Mouse (Mus musculus) spleen, postnatal 4 days (tissue): ENCODE measurements around the gene Lrriq1.

ENCODE experiments used
- DNase-seq, 2 experiments: peaks; one replicate each; pipeline ENCODE4 v3.0.0; 2022; ENCODE audit warnings: low spot score in 2 of 2

Lrriq1 gene

DNA sequence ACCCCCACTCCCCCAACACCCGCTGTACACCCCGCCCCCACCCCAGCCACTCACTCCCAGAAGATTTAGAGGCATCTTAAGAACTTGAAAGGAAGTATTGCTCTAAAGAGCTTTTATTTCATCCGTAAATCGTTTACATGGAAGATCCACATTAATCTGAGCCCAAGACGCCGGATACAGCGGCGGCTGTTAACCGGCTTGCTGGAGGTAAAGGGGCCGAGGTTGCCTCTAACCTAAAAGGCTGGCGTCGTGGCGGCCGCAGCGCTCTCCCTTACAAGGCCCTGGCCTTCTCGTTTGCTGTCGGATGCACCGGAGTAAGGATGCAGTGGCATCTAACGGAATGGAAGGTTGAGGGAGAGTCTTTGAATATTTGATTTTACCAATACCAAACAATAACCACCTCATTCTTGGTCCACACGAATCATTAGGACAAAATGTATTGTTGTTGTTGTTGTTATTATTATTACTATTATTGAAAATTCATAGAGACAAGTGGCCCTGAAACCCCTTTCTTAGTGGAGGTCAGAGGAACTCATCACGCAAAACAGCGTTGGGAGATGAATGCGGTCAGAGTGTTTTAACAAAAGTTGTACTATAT, 206.9 kb downstream of the Lrriq1 start:
- DNase-seq = no peak

DNA sequence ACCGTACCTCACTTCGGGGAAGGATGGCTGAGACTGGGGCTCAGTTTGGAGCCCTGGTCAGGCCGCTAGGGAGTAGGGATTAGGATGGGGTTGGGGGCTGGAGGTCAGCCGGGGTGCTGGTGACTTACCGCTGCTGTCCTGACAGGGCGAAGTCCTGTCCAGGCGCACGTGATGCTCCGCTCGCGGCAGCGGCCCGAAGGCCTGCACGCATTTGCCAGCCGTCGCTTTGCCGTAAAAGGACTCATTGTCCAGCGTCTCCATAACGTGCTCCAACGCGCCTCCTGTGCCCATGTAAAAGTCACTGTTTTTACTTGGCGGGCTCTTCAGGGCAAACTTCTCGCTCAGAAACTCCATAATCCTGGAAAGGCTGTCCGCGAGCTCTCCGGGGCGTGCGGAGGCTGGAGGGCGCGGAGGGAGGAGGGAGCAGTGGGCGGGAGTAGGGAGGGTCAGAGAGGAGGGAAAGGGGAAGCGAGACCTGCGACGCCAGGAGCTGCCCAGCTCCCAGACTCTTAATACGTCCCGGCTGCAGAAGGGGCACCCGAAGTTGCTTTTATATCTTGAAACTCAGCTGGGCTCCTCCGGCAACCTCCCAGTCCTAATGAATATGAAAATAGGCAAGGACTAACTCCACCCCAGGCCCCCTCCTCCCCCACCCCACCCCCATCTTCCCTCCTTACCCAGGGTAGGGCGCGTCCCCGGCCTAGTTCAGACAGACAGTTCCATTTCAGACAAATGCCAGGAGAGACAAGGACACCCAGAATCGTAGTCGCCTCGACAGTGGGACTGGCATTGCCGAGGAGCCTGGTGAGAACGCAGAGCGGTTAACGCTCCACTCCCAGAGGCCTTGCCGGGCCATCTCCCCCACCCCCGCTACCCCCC, 207.6 kb downstream of the Lrriq1 start:
- no peak for DNase-seq

DNA sequence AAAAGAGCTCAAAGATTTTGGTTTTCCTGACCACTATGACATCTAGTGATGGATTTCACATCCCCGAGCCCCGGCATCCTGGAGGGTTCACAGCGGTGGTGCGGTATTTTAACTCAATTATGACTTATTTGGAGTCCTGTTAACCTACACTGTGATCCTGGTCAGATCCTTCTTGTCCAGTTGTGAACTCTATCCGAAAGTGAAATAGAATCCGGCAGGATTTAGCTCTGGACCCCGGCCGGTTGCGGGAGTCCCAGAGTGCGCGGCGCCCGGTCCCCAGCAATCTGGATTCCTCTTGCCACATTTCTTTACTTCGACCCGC, 208.2 kb downstream of the Lrriq1 start:
- DNase-seq = no peak

DNA sequence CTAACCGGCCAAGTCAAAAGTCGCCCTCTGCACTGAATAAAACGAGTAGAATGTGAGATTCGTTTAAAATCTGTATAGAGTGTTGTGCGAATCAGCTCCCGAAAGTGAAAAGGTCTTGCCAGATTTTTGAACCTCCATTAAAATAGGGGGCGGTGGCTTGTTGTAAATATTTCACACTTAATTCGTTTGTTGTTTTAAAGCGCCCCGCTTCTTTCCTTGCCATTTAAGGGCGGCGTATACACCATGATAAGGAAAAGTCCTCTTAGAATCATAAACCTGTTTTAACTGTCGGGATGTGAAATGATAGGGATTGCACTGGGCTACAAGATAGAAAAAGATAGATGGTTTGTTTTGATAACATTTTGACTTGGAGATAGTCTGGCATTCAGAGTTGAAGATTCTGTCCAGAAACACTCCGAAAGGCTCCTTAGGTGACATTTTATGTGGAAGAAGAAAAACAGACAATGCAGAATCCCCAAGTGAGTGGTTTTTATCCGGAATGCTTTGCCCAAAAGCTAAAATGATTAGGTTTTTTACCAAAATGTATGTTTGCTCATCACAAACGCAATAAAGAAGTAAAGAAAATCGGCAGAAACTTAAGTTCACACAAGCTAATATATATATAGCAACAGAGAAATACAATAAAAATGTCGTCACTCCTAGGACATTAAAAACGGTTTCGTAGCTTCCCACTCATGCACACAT, 208.7 kb downstream of the Lrriq1 start:
- no peak for DNase-seq

DNA sequence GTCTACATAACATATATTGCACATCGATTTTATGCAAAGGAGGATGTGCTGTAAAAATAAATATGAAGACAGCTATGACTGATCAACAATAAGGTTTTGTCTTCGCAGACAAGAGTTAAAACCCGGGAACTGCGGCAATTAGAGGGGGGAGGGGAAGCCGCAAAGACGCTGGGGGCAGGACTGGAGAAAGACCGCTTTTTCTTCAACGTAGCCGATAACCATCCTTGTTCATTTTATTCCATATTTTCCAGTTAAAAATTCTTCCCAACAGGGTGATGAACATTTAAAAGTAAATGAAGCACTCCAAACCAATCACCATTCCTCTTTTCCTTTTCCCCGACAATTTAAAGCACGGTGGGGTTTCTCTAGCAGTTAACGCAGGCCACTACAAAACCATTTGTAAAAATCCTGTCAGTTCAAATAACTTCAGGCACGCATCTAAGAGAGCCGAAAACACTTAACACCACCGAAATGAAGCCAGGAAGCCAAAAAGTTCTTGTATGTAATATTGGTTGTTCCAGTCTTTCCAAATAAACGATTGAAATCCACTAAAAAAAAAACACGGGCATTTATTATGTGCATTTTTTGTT, 209.4 kb downstream of the Lrriq1 start:
- DNase-seq = no peak

DNA sequence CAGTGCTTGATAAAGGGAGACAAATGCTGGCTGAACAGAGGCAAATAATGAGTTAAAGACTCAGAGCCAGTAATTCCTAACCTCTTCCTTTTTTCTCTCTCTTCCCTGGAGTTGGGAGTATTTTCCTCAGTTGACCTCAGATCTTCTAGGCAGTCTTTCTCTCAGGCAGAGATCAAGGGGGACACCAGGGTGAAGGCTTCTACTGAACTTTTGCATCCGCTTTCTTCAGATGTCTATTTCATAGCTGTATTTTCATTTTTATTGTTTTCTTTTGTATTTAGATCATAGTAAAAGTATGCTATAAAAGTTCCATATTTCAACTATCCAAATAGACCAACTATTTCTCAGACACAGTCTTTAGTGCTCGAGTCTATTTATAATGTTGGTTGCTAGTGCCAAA, 233.6 kb downstream of the Lrriq1 start:
- DNase-seq = no peak

DNA sequence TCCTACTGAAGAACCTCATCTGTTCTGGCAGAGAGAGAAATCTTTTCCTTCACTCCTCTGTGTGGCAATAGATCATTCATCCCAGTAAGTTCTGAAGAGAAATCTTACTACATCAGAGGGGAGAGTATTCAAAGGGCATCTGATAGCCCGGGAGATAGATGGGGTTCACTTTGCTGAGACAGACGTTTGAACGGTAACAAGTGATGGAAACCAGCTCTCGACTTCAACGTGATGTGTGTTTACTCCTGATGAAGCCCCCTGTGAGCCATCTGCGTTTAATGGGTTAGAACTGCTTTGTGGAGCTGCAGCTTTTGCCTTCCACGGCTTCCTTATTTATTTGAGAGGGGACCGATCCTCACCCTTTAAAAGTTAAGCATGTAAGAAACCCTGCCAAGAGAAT, 235.2 kb downstream of the Lrriq1 start:
- DNase-seq = no peak

DNA sequence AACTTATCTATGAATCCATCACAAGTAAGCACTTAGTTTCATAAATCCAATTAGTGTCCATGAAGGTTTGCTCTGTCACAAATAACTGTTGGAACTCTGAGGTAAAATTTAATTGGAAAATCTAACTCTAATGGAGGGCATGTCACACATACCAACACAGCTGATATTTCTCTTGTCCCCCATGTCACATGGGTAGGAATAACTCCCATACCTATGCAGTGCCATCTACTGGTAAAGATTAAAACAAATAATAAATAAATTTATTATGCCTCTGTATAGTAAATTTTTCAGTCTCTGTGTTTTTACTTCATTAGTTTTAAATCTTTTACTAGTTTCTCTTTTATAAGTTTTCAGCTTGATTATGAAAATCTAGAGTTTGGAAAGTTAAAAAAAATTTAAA, 236.5 kb downstream of the Lrriq1 start:
- no peak for DNase-seq
